Mouse (Mus musculus) olfactory bulb, adult 2 months (tissue): Measurements from ENCODE around the gene Tbc1d1.

Experiments used
- CTCF ChIP-seq: fragments of 200-500 bp; IDR thresholded peaks from 2 replicates; pipeline ENCODE4 v1.5.1; 2012; ENCODE audit warnings: low read depth, mild to moderate bottlenecking, low read length, moderate library complexity; ENCODE audit not compliant: insufficient read depth
- POLR2A ChIP-seq: fragments of 200-500 bp; IDR thresholded peaks from 2 replicates; pipeline ENCODE4 v1.6.1; 2012; ENCODE audit warnings: mild to moderate bottlenecking, low read depth, low read length, moderate library complexity; ENCODE audit not compliant: insufficient read depth

DNA sequence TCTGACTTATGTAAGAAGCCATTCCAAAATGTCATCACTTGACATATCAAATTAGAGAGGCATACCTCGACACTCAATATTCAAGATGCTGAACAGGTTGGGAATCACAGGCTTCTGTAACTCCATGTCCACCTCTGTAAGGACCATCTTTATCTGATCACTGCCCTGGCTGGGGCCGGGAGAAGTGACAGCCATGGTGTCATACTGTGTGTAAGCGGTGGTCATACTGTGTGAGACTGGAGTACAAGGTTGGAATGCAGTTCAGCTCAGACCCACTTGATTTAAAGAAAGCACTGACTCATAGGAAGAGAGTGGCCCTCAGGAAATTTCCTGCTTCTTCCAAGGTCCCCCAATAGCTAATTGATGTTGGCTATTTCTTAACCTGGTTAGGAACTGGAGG, 8.3 kb downstream of the Tbc1d1 start:
- no peak for TF ChIP-seq CTCF
- TF ChIP-seq POLR2A, result no peak
